Mouse (Mus musculus): ENCODE data around the gene Prr5.

- TF ChIP-seq CTCF (IDR thresholded peaks at IDR 0.05; ENCODE audit: insufficient read depth, low read depth, low read length) (no peak), POLR2A (IDR thresholded peaks at IDR 0.05; ENCODE audit: insufficient read depth, low read depth, low read length) (no peak)
Observed at GRCm38 (mm10) chr15:84657384-84658064, 11.9 kb upstream of the Prr5 start.

All from olfactory bulb, adult 2 months (tissue).